8 mouse cellular contexts compared by ENCODE assay signal in genomic region chr4:137387482-137388058, GRCm38 (mm10). TPM values are rescaled to one million over a fixed set of nuclear protein-coding genes. Genes with fewer than 3 reads are reported as not detected.
A peak's percentile ranks its signal among the peaks of the same experiment; 100 is the strongest.
DNase-seq lines count a peak whose midpoint lies in the region; ATAC-seq and TF ChIP-seq lines count a peak whose summit lies in the region.

No protein-coding gene starts in this region.

- no peaks in the 10 kb centered on the region for H3K27me3 ChIP-seq in lung, embryonic 15.5 days
- H3K27me3 ChIP-seq in small intestine, adult 2 months (ENCODE audit: control insufficient read depth, insufficient read depth, low read length): no peaks in the 10 kb centered on the region

- no peak for TF ChIP-seq CTCF in embryonic fibroblast, embryonic 13.5 days (IDR thresholded peaks at IDR 0.05; ENCODE audit: borderline replicate concordance, insufficient read depth, low read length)
- TF ChIP-seq CTCF in small intestine, adult 2 months (IDR thresholded peaks at IDR 0.05; ENCODE audit: extremely low read depth, insufficient read length, insufficient replicate concordance, low read depth, low read length): no peak

- peaks cover 12% of the 10 kb centered on the region for H3K4me1 ChIP-seq in lung, embryonic 15.5 days
- H3K4me1 ChIP-seq in embryonic fibroblast, embryonic 13.5 days (ENCODE audit: control insufficient read depth, insufficient read depth, low read length): no peaks in the 10 kb centered on the region
- peaks cover 6% of the 10 kb centered on the region; the same call in 1 of the 2 replicates for H3K4me1 ChIP-seq in small intestine, adult 2 months (ENCODE audit: control insufficient read depth, insufficient read depth, insufficient read length, low read length)

- no peak for DNase-seq in lung, postnatal 14 days
- DNase-seq in liver: peak; percentile 25
- no peak for DNase-seq in ovary, postnatal 14 days (ENCODE audit: low spot score)
- no peak for DNase-seq in spleen, postnatal 10 days (ENCODE audit: low spot score in 2 of 2)
- DNase-seq in adrenal gland, adult (ENCODE audit: inconsistent age in 2 of 2, low spot score in 1 of 2): no peak

- H3K36me3 ChIP-seq in lung, embryonic 15.5 days: no peaks in the 10 kb centered on the region
- H3K36me3 ChIP-seq in small intestine, adult 2 months (ENCODE audit: control insufficient read depth, insufficient read depth, low read length): no peaks in the 10 kb centered on the region

- H3K9ac ChIP-seq in lung, embryonic 15.5 days: peak overlapping the region; percentile 83

- H3K4me2 ChIP-seq in lung, embryonic 15.5 days: peak overlapping the region; percentile 70

- WGBS in lung, embryonic 15.5 days: 1% methylated on average over 20 of the region's 20 CpGs
- WGBS in small intestine, adult 2 months: under 1% methylated on average over 20 of the region's 20 CpGs

- no peaks in the 10 kb centered on the region for H3K9me3 ChIP-seq in lung, embryonic 15.5 days

- TF ChIP-seq POLR2A in embryonic fibroblast, embryonic 13.5 days (IDR thresholded peaks at IDR 0.05; ENCODE audit: low read depth, low read length): no peak; the same call in 1 of the 2 replicates
- no peak for TF ChIP-seq POLR2A in small intestine, adult 2 months (IDR thresholded peaks at IDR 0.05; ENCODE audit: low read depth, low read length)

- peak overlapping the region; percentile 73 for H3K4me3 ChIP-seq in lung, embryonic 15.5 days
- peak overlapping the region; percentile 70 for H3K4me3 ChIP-seq in embryonic fibroblast, embryonic 13.5 days (ENCODE audit: insufficient read depth, low read length)
- peak overlapping the region; percentile 80 for H3K4me3 ChIP-seq in small intestine, adult 2 months (ENCODE audit: low read depth, low read length)

- peak overlapping the region; percentile 95 for H3K27ac ChIP-seq in lung, embryonic 15.5 days
- H3K27ac ChIP-seq in embryonic fibroblast, embryonic 13.5 days (ENCODE audit: insufficient read depth, low read length): peak overlapping the region; percentile 90
- peak overlapping the region; percentile 99 for H3K27ac ChIP-seq in small intestine, adult 2 months (ENCODE audit: insufficient read depth, low read depth, low read length)

- no peak for ATAC-seq in lung, embryonic 15.5 days (ENCODE audit: borderline replicate concordance, extremely low read depth, low FRiP score, low TSS enrichment)

RNA-seq across cellular contexts. Expression of gene Cela3a, which starts 22.0 kb away (rescaled TPM):
- not detected in 2 replicates for polyA plus RNA-seq in lung, embryonic 15.5 days (2015; fragmentation: Nextera tagmentation; extraction: Ambion mirVana)
- not detected in 2 replicates for polyA plus RNA-seq in embryonic fibroblast, embryonic 13.5 days (2011; ENCODE audit: insufficient read length, low read depth, missing spikeins)
- 23.4 TPM in 1 of 2 replicates, not detected in the other for polyA plus RNA-seq in small intestine, adult 2 months (2012; rRNA removed)

RNA-seq across cellular contexts. Expression of gene Cdc42, which starts 30.1 kb away (rescaled TPM):
- 701 and 709 TPM in 2 replicates for polyA plus RNA-seq in lung, embryonic 15.5 days (2015; fragmentation: Nextera tagmentation; extraction: Ambion mirVana)
- 576 and 580 TPM in 2 replicates for polyA plus RNA-seq in embryonic fibroblast, embryonic 13.5 days (2011; ENCODE audit: insufficient read length, low read depth, missing spikeins)
- 11.5 and 25.9 TPM in 2 replicates for polyA plus RNA-seq in small intestine, adult 2 months (2012; rRNA removed)

RNA-seq across cellular contexts. Expression of gene Cela3b, which starts 42.8 kb away (rescaled TPM):
- polyA plus RNA-seq in lung, embryonic 15.5 days (2015; fragmentation: Nextera tagmentation; extraction: Ambion mirVana): 0.16 and 0.94 TPM in 2 replicates
- not detected in 2 replicates for polyA plus RNA-seq in embryonic fibroblast, embryonic 13.5 days (2011; ENCODE audit: insufficient read length, low read depth, missing spikeins)
- 42.4 and 23,172 TPM in 2 replicates for polyA plus RNA-seq in small intestine, adult 2 months (2012; rRNA removed)

Comparison
In these comparisons a context has a peak if more than half of its experiments do, and no peak if none do; other contexts are left out.
1. RNA of gene Cdc42, which starts 30.1 kb away (polyA plus RNA-seq): 701 to 709 TPM in lung, embryonic 15.5 days and 576 to 580 TPM in embryonic fibroblast, embryonic 13.5 days; 11.5 to 25.9 TPM in small intestine, adult 2 months; every median in the first group is over 10 times any median in the second.
2. RNA of gene Cela3b, which starts 42.8 kb away (polyA plus RNA-seq): 42.4 to 23,172 TPM in small intestine, adult 2 months; 0.16 to 0.94 TPM in lung, embryonic 15.5 days and not detected in embryonic fibroblast, embryonic 13.5 days; every median in the first group is over 10 times any median in the second.
3. Peak in every context shown above with its lines, with median percentiles within 50 percentile points of each other: H3K27ac ChIP-seq and H3K4me3 ChIP-seq.